8 mouse cellular contexts compared by ENCODE assay signal in the genomic region with DNA sequence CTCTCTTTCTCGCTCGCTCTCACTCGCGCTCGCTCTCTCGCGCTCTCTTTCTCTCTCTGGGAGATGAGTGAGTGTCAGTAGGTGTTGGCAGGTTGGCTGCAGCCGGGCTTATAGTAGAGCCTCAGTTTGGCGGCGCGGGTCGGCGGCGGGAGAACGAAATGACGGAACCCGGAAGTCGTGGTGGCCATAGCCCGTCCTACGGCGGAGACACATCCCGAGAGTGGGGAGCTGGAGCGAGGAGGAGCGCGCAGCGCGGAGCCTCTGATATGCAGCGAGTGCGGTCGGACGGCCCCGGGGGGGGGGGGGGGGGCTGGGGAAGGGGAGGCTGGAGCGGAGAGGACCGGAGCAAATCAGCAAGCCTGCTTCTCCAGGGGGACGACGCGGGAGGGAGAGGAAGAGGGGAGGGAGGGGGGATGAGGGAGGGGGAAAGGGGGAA. TPM values are rescaled to one million over a fixed set of nuclear protein-coding genes. Genes with fewer than 3 reads are reported as not detected.
DNase-seq lines count a peak whose midpoint lies in the region; ATAC-seq and TF ChIP-seq lines count a peak whose summit lies in the region.

Gene Meis2 (minus strand): TSS at position 270 of the 436 bp plus-strand sequence.

- H3K4me1 ChIP-seq in forebrain, embryonic 13.5 days = peaks cover 12% of the 10 kb centered on the region
- H3K4me1 ChIP-seq in liver, postnatal 0 days (ENCODE audit: insufficient read depth) = peaks cover 6% of the 10 kb centered on the region; the same call in 1 of the 2 replicates
- H3K4me1 ChIP-seq in neural tube, embryonic 15.5 days = peaks cover 49% of the 10 kb centered on the region

- intact Hi-C loops in heart, postnatal 10 days (cut with DNase I) = loop anchor here (2.0 kb wide), 1 partner anchor 15 kb away; no protein-coding TSS in a partner anchor

- peak; percentile 85 for ATAC-seq in forebrain, embryonic 13.5 days
- ATAC-seq in liver, postnatal 0 days = peak; percentile 78
- peak; percentile 80 for ATAC-seq in neural tube, embryonic 15.5 days (ENCODE audit: low FRiP score)

- 0% methylated on average over 23 of the region's 37 CpGs for WGBS in forebrain, embryonic 13.5 days
- under 1% methylated on average over 32 of the region's 37 CpGs for WGBS in liver, postnatal 0 days (ENCODE audit: insufficient replicate concordance)
- under 1% methylated on average over 31 of the region's 37 CpGs for WGBS in neural tube, embryonic 15.5 days

- peak within 1 kb of the TSS; percentile 100 for H3K9ac ChIP-seq in forebrain, embryonic 13.5 days
- peak within 1 kb of the TSS; percentile 60 for H3K9ac ChIP-seq in liver, postnatal 0 days (replicated peaks)
- H3K9ac ChIP-seq in neural tube, embryonic 15.5 days (replicated peaks) = peak within 1 kb of the TSS; percentile 57

- no peaks in the 10 kb centered on the region for H3K9me3 ChIP-seq in forebrain, embryonic 13.5 days (replicated peaks)
- no peaks in the 10 kb centered on the region for H3K9me3 ChIP-seq in liver, postnatal 0 days (ENCODE audit: low read length)
- no peaks in the 10 kb centered on the region for H3K9me3 ChIP-seq in neural tube, embryonic 15.5 days (replicated peaks)

- TF ChIP-seq EP300 in liver, postnatal 0 days (IDR thresholded peaks at IDR 0.05; ENCODE audit: low read depth) = no peak

- H3K4me2 ChIP-seq in forebrain, embryonic 13.5 days = peak within 1 kb of the TSS; percentile 86
- peak within 1 kb of the TSS; percentile 76 for H3K4me2 ChIP-seq in liver, postnatal 0 days (ENCODE audit: low read depth, low read length)
- H3K4me2 ChIP-seq in neural tube, embryonic 15.5 days = peak within 1 kb of the TSS; percentile 81

- 0 out of 2 replicates have a peak, but pooled peaks cover under 1% of the 10 kb centered on the region for H3K27me3 ChIP-seq in forebrain, embryonic 13.5 days
- peaks cover 68% of the 10 kb centered on the region for H3K27me3 ChIP-seq in liver, postnatal 0 days (ENCODE audit: insufficient read depth, low read length)
- 0 out of 2 replicates have a peak, but pooled peaks cover 2% of the 10 kb centered on the region for H3K27me3 ChIP-seq in neural tube, embryonic 15.5 days (replicated peaks)

- DNase-seq in 3T3-L1 (ENCODE audit: low read depth, low spot score) (peak; percentile 97), adipocyte (ENCODE audit: low spot score) (peak; percentile 91)
- peak; percentile 89 to 91 for DNase-seq in heart, postnatal 10 days
- DNase-seq in layer of hippocampus, adult 18-20 months (ENCODE audit: low spot score in 2 of 2) = peak; percentile 52 to 70
- peak; percentile 73 for DNase-seq in liver, postnatal 0 days
- peak; percentile 85 for DNase-seq in urinary bladder, postnatal 14 days (ENCODE audit: low spot score)

- H3K36me3 ChIP-seq in forebrain, embryonic 13.5 days (ENCODE audit: poor library complexity, severe bottlenecking) = peaks cover 6% of the 10 kb centered on the region; the same call in 1 of the 2 replicates
- no peaks in the 10 kb centered on the region for H3K36me3 ChIP-seq in liver, postnatal 0 days (replicated peaks; ENCODE audit: insufficient read depth, low read length)
- no peaks in the 10 kb centered on the region for H3K36me3 ChIP-seq in neural tube, embryonic 15.5 days

- TF ChIP-seq CTCF in liver, postnatal 0 days (IDR thresholded peaks at IDR 0.05; ENCODE audit: low read depth) = no peak

- H3K27ac ChIP-seq in forebrain, embryonic 13.5 days = peak within 1 kb of the TSS; percentile 98
- peak within 1 kb of the TSS; percentile 87 for H3K27ac ChIP-seq in liver, postnatal 0 days (ENCODE audit: low read depth)
- peak within 1 kb of the TSS; percentile 94 for H3K27ac ChIP-seq in neural tube, embryonic 15.5 days (replicated peaks)

- H3K4me3 ChIP-seq in forebrain, embryonic 13.5 days = peak within 1 kb of the TSS; percentile 91
- peak within 1 kb of the TSS; percentile 64 for H3K4me3 ChIP-seq in liver, postnatal 0 days (ENCODE audit: low read depth, low read length)
- H3K4me3 ChIP-seq in neural tube, embryonic 15.5 days (replicated peaks) = peak within 1 kb of the TSS; percentile 61

RNA-seq across cellular contexts. Expression of gene Meis2, which starts in this region (rescaled TPM):
- polyA plus RNA-seq in forebrain, embryonic 13.5 days (2015; fragmentation: Nextera tagmentation; extraction: Ambion mirVana) = 128 and 130 TPM in 2 replicates
- total RNA-seq in heart, postnatal 10 days (2021) = 10 to 100 TPM; 22.4 to 27.5 TPM
- total RNA-seq in layer of hippocampus, adult 18-20 months (2021) = 10 to 100 TPM; 40.7 to 41.2 TPM
- 2.0 and 2.4 TPM in 2 replicates for polyA plus RNA-seq in liver, postnatal 0 days (2015; fragmentation: Nextera tagmentation; extraction: Ambion mirVana)
- 74.4 and 95.5 TPM in 2 replicates for polyA plus RNA-seq in neural tube, embryonic 15.5 days (2015; fragmentation: Nextera tagmentation; extraction: Ambion mirVana)

Comparison
In these comparisons a context has a peak if more than half of its experiments do, and no peak if none do; other contexts are left out.
1. Peak in every context shown above with its lines: DNase-seq, ATAC-seq, H3K4me3 ChIP-seq and H3K27ac ChIP-seq.
2. RNA of gene Meis2 (polyA plus RNA-seq): 128 to 130 TPM in forebrain, embryonic 13.5 days and 74.4 to 95.5 TPM in neural tube, embryonic 15.5 days; 2.0 to 2.4 TPM in liver, postnatal 0 days; every median in the first group is over 10 times any median in the second.